Mouse (Mus musculus) midbrain, embryonic 11.5 days (tissue): ENCODE measurements at regions not wholly inside any gene's neighbourhood (a gene's known extent, or its start where the extent isn't known, plus 50 kb on each side); places are given as distances from the start of the nearest gene placed in this dataset.

Source experiments
- ATAC-seq: fragments of 200-750 bp; cut with Nextera tagmentation; 2 replicates; pipeline ENCODE4 v1.8.0; 2017; ENCODE audit warnings: moderate TSS enrichment, moderate library complexity; ENCODE audit not compliant: low FRiP score
- DNase-seq: peaks from one replicate; pipeline ENCODE4 v3.0.0; 2015; ENCODE audit warnings: low spot score; ENCODE audit errors: missing footprints
- H3K27ac ChIP-seq: fragments of 300-500 bp; sonication (generic); 2 replicates; pipeline ENCODE4 v1.5.1; 2014; ENCODE audit warnings: low read depth, low read length
- H3K27me3 ChIP-seq: fragments of 300-500 bp; sonication (generic); 2 replicates; pipeline ENCODE4 v1.6.1; 2014; ENCODE audit warnings: mild to moderate bottlenecking, low read length, moderate library complexity, mixed read lengths; ENCODE audit not compliant: control insufficient read depth, insufficient read depth
- H3K36me3 ChIP-seq: fragments of 300-500 bp; sonication (generic); 2 replicates; pipeline ENCODE4 v1.6.1; 2014; ENCODE audit warnings: mild to moderate bottlenecking, low read length, moderate library complexity, mixed read lengths; ENCODE audit not compliant: control insufficient read depth, insufficient read depth
- H3K4me1 ChIP-seq: fragments of 300-500 bp; sonication (generic); 2 replicates; pipeline ENCODE4 v1.6.1; 2014; ENCODE audit warnings: low read length; ENCODE audit not compliant: control insufficient read depth, insufficient read depth
- H3K4me2 ChIP-seq: fragments of 300-500 bp; sonication (generic); 2 replicates; pipeline ENCODE4 v1.6.1; 2014; ENCODE audit warnings: mild to moderate bottlenecking, moderate library complexity
- H3K4me3 ChIP-seq: fragments of 300-500 bp; sonication (generic); 2 replicates; pipeline ENCODE4 v1.5.1; 2014; ENCODE audit warnings: low read depth, low read length
- H3K9ac ChIP-seq: fragments of 300-500 bp; sonication (generic); 2 replicates; pipeline ENCODE4 v1.6.1; 2014; ENCODE audit warnings: low read length
- H3K9me3 ChIP-seq: fragments of 300-500 bp; sonication (generic); 2 replicates; pipeline ENCODE4 v1.6.1; 2016; ENCODE audit warnings: low read length; ENCODE audit not compliant: control insufficient read depth
- WGBS: fragments of 180-500 bp; shearing (Covaris S2); extraction: QIAGEN DNeasy Blood & Tissue Kit; methylation state at CpG from one replicate; pipeline ENCODE4 v1.1.7; 2014; 5-methylcytosine and 5-hydroxymethylcytosine counted together

GRCm38 (mm10) chr10:17416121-17416520 lies 306.9 kb upstream of the Cited2 start:
- ATAC-seq (no peak), DNase-seq (peak; percentile 2)
- no peak overlapping the region for H3K27ac ChIP-seq
- H3K4me2 ChIP-seq, result no peak overlapping the region
- H3K4me3 ChIP-seq, result no peak overlapping the region
- 88% methylated on average over 1 of the region's 1 CpGs for WGBS
- no peaks in the 10 kb centered on the region for H3K4me1 ChIP-seq
- H3K9me3 ChIP-seq, result no peaks in the 10 kb centered on the region
- no peaks in the 10 kb centered on the region for H3K36me3 ChIP-seq
- no peak overlapping the region for H3K9ac ChIP-seq
- H3K27me3 ChIP-seq, result no peaks in the 10 kb centered on the region

GRCm38 (mm10) chr10:17417394-17417793 lies 305.6 kb upstream of the Cited2 start:
- Histone ChIP-seq H3K4me1 (no peaks in the 10 kb centered on the region), H3K4me2 (no peak overlapping the region), H3K9me3 (no peaks in the 10 kb centered on the region), H3K36me3 (no peaks in the 10 kb centered on the region), H3K4me3 (no peak overlapping the region), H3K9ac (no peak overlapping the region), H3K27ac (no peak overlapping the region), H3K27me3 (no peaks in the 10 kb centered on the region)
- WGBS, result 92% methylated on average over 1 of the region's 1 CpGs
- ATAC-seq (no peak), DNase-seq (no peak)

DNA sequence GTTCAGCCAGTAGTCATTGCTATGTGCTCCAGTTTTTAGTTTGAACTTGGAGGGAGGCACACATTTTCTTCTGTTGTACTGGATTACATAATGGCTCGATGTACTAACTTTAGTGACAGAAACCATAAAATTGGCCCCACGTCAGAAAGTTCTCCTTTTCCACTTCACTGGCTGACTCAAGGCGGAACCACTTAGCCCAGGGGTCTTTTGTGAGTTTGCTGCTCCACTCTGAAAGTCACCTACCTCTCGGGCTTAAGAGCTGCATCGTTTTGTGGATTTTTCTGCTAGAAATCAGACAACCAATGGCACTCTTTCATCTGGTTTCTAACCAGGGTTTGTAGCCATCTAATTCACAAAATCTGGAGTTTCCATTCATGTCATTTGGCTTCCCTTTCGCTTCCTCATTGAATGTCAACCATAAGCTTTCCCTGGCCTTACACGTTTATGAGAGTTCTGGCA lies 304.8 kb upstream of the Cited2 start:
- H3K4me1 ChIP-seq, result no peaks in the 10 kb centered on the region
- no peaks in the 10 kb centered on the region for H3K9me3 ChIP-seq
- 75% methylated on average over 7 of the region's 7 CpGs for WGBS
- H3K36me3 ChIP-seq, result no peaks in the 10 kb centered on the region
- ATAC-seq (no peak), DNase-seq (peak; percentile 72)
- no peak overlapping the region for H3K9ac ChIP-seq
- no peak overlapping the region for H3K4me2 ChIP-seq
- H3K27me3 ChIP-seq, result no peaks in the 10 kb centered on the region
- H3K4me3 ChIP-seq, result no peak overlapping the region
- H3K27ac ChIP-seq, result no peak overlapping the region

GRCm38 (mm10) chr10:17423584-17424278 lies 299.3 kb upstream of the Cited2 start:
- Histone ChIP-seq H3K4me2 (no peak overlapping the region), H3K27me3 (no peaks in the 10 kb centered on the region), H3K4me3 (no peak overlapping the region), H3K9me3 (no peaks in the 10 kb centered on the region), H3K9ac (no peak overlapping the region), H3K36me3 (no peaks in the 10 kb centered on the region), H3K4me1 (no peaks in the 10 kb centered on the region), H3K27ac (no peak overlapping the region)
- no peak for ATAC-seq
- 52% methylated on average over 4 of the region's 4 CpGs for WGBS
- DNase-seq, result peak; percentile 82

- Histone ChIP-seq H3K36me3 (no peaks in the 10 kb centered on the region), H3K4me2 (no peak overlapping the region), H3K27me3 (no peaks in the 10 kb centered on the region), H3K4me1 (no peaks in the 10 kb centered on the region), H3K27ac (no peak overlapping the region), H3K9me3 (no peaks in the 10 kb centered on the region), H3K4me3 (no peak overlapping the region), H3K9ac (no peak overlapping the region)
- ATAC-seq (no peak), DNase-seq (peak; percentile 82)
- WGBS, result 88% methylated on average over 3 of the region's 3 CpGs
Measured at GRCm38 (mm10) chr10:17426197-17426596, 296.8 kb upstream of the Cited2 start.

- ATAC-seq (no peak), DNase-seq (no peak)
- Histone ChIP-seq H3K27ac (no peak overlapping the region), H3K4me2 (no peak overlapping the region), H3K27me3 (no peaks in the 10 kb centered on the region), H3K9ac (no peak overlapping the region), H3K4me3 (no peak overlapping the region), H3K9me3 (no peaks in the 10 kb centered on the region), H3K4me1 (no peaks in the 10 kb centered on the region), H3K36me3 (no peaks in the 10 kb centered on the region)
Measured at GRCm38 (mm10) chr10:17427316-17427715, 295.7 kb upstream of the Cited2 start.

DNA sequence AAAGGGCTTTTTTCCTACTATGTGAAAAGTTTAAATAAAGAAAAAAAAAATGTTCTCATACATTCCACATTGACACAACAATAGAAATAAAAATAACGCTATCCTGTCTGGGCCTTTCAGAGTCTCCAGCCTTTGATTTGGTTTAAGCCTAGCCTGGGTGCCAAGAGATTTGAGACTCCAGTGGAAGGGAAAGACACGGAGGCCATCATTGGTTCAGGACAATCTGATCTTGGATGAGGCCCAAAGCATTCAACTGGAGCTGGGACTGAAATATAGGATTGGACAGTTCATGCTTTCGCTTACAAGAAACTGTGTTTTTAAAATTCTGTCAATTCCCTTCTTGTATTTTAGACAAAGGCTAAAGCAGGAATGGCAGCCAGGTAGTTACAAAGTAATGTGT lies 294.7 kb upstream of the Cited2 start:
- H3K36me3 ChIP-seq, result no peaks in the 10 kb centered on the region
- DNase-seq (no peak), ATAC-seq (no peak)
- no peaks in the 10 kb centered on the region for H3K4me1 ChIP-seq
- no peaks in the 10 kb centered on the region for H3K27me3 ChIP-seq
- H3K4me2 ChIP-seq, result no peak overlapping the region
- no peak overlapping the region for H3K4me3 ChIP-seq
- H3K9me3 ChIP-seq, result no peaks in the 10 kb centered on the region
- H3K27ac ChIP-seq, result no peak overlapping the region
- WGBS, result 88% methylated on average over 3 of the region's 3 CpGs
- H3K9ac ChIP-seq, result no peak overlapping the region

GRCm38 (mm10) chr10:17431068-17431467 lies 291.9 kb upstream of the Cited2 start:
- ATAC-seq (no peak), DNase-seq (no peak)
- H3K4me3 ChIP-seq, result no peak overlapping the region
- no peak overlapping the region for H3K9ac ChIP-seq
- no peaks in the 10 kb centered on the region for H3K4me1 ChIP-seq
- H3K4me2 ChIP-seq, result no peak overlapping the region
- WGBS, result 85% methylated on average over 8 of the region's 8 CpGs
- no peaks in the 10 kb centered on the region for H3K9me3 ChIP-seq
- H3K36me3 ChIP-seq, result no peaks in the 10 kb centered on the region
- H3K27me3 ChIP-seq, result no peaks in the 10 kb centered on the region
- H3K27ac ChIP-seq, result no peak overlapping the region

DNA sequence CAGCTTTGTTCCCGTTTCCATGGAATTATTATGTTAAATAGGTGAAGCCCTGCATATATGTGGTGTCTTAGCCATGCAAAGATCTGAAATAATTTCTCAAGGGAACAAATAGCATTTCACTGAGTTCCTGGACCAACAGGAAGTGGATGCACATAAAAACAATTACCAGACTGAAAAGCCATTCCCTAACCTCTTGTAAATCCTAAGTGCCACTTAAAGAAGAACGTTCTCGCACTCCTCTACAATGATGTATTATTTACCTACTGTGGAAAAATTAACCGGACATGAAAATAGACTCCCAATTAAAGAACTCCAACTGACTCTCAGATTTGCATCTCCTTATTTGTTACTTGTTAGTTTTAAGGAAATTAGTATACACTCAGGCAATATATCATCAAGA lies 288.9 kb upstream of the Cited2 start:
- H3K4me3 ChIP-seq, result no peak overlapping the region
- no peak for DNase-seq
- H3K9me3 ChIP-seq, result no peaks in the 10 kb centered on the region
- H3K36me3 ChIP-seq, result no peaks in the 10 kb centered on the region
- ATAC-seq, result no peak
- no peak overlapping the region for H3K4me2 ChIP-seq
- 85% methylated on average over 4 of the region's 4 CpGs for WGBS
- H3K9ac ChIP-seq, result no peak overlapping the region
- no peaks in the 10 kb centered on the region for H3K4me1 ChIP-seq
- H3K27ac ChIP-seq, result no peak overlapping the region
- no peaks in the 10 kb centered on the region for H3K27me3 ChIP-seq
